Mouse (Mus musculus) liver, embryonic 16.5 days (tissue): ENCODE data around the gene Phf12. TPM values are rescaled to one million over a fixed set of nuclear protein-coding genes. Genes with fewer than 3 reads are reported as not detected.

Experiments used
- ATAC-seq: fragments of 200-750 bp; cut with Nextera tagmentation; 2 replicates; pipeline ENCODE4 v1.8.0; 2017; ENCODE audit warnings: low read depth, mild to moderate bottlenecking, moderate number of reproducible peaks, moderate library complexity
- H3K27ac ChIP-seq: fragments of 300-500 bp; sonication (generic); 2 replicates; pipeline ENCODE4 v1.5.1; 2014; ENCODE audit warnings: mild to moderate bottlenecking, low read length
- H3K27me3 ChIP-seq: fragments of 300-500 bp; sonication (generic); 2 replicates; pipeline ENCODE4 v1.6.1; 2014; ENCODE audit warnings: low read depth, low read length, mixed read lengths; ENCODE audit not compliant: control insufficient read depth, insufficient read depth
- H3K36me3 ChIP-seq: fragments of 300-500 bp; sonication (generic); 2 replicates; pipeline ENCODE4 v1.6.1; 2014; ENCODE audit warnings: mild to moderate bottlenecking; ENCODE audit not compliant: control insufficient read depth, insufficient read depth
- H3K4me1 ChIP-seq: fragments of 300-500 bp; sonication (generic); 2 replicates; pipeline ENCODE4 v1.6.1; 2014; ENCODE audit warnings: low read depth, low read length, mixed read lengths; ENCODE audit not compliant: control insufficient read depth
- H3K4me2 ChIP-seq: fragments of 300-500 bp; sonication (generic); 2 replicates; pipeline ENCODE4 v1.6.1; 2014; ENCODE audit warnings: low read depth, low read length, mixed read lengths
- H3K4me3 ChIP-seq: fragments of 300-500 bp; sonication (generic); 2 replicates; pipeline ENCODE4 v1.5.1; 2014; ENCODE audit warnings: low read depth, mild to moderate bottlenecking, low read length
- H3K9ac ChIP-seq: fragments of 300-500 bp; sonication (generic); 2 replicates; pipeline ENCODE4 v1.6.1; 2014; ENCODE audit warnings: low read depth, low read length
- H3K9me3 ChIP-seq: fragments of 300-500 bp; sonication (generic); replicated peaks from 2 replicates; pipeline ENCODE4 v1.6.1; 2016; ENCODE audit warnings: low read length; ENCODE audit not compliant: control insufficient read depth
- whole genome bisulfite sequencing: fragments of 180-500 bp; shearing (Covaris S2); extraction: QIAGEN DNeasy Blood & Tissue Kit; methylation state at CpG from one replicate; pipeline ENCODE4 v1.1.7; 2014; ENCODE audit not compliant: insufficient replicate concordance; 5-methylcytosine and 5-hydroxymethylcytosine counted together
- microRNA counts: library from miRNA; unstranded; fragments of <30 nt; microRNA quantifications from one replicate; lab custom pipeline; 2016
- microRNA-seq: library from miRNA; unstranded; fragments of <30 nt; microRNA quantifications from one replicate; pipeline ENCODE4, GENCODE M21; 2016
- polyA plus RNA-seq: library from polyadenylated mRNA; unstranded; fragments of >200 nt; fragmentation: Nextera tagmentation; extraction: Ambion mirVana; gene quantifications from 2 replicates; pipeline ENCODE4 v1.2.1, GENCODE M21; 2015

The Phf12 gene
- polyA plus RNA-seq, 1 experiment from 2014 or later = 5.3 TPM

GRCm38 (mm10) chr11:78071938-78072337 is 89.4 kb downstream of the Phf12 start:
- Histone ChIP-seq H3K4me3 (peak overlapping the region; percentile 74), H3K27me3 (no peaks in the 10 kb centered on the region), H3K9ac (peak overlapping the region; percentile 94), H3K27ac (peak overlapping the region; percentile 100), H3K36me3 (peaks cover 24% of the 10 kb centered on the region), H3K4me1 (peaks cover 46% of the 10 kb centered on the region), H3K9me3 (no peaks in the 10 kb centered on the region), H3K4me2 (peak overlapping the region; percentile 79)
- ATAC-seq = no peak
- WGBS = 41% methylated on average over 5 of the region's 5 CpGs

DNA sequence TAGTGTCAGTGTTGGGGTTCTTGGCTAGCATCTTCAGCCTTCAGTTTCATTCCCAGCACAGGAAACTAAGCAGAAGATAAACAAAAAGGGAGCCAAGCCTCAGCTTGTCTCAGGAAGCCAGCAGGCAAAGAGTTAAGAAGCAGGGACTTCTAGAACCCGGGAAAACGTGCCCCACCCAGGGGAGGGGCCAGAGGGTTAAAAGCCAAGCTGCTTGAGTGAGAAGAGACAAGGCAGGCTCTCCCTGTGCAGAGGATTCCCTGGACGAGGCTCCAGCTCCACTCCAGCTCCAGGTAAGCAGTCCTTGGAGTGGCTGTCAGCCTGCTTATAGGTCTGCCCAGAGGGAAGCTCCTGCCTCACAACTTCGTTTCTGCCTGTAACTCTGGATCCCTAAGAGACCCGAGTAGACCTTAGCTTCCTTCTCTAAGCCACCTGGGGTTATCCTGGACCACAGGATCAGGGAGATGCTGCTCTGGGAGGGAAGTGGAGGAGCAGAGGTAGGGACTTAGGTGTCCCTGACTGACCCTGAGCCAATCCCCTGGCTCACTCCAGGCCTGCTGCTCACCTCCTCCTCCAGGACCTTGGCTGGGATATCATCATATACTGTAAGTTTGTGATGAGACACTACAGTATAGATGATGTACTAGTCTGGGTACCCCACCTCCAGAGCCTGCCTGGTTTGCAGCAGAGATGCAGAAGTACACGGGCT is 90.0 kb downstream of the Phf12 start:
- H3K9me3 ChIP-seq = no peaks in the 10 kb centered on the region
- H3K4me2 ChIP-seq = peak overlapping the region; percentile 79
- peaks cover 40% of the 10 kb centered on the region for H3K4me1 ChIP-seq
- WGBS = 7% methylated on average over 6 of the region's 6 CpGs
- peak; percentile 20 for ATAC-seq
- H3K4me3 ChIP-seq = peak overlapping the region; percentile 74
- H3K36me3 ChIP-seq = peaks cover 24% of the 10 kb centered on the region
- no peaks in the 10 kb centered on the region for H3K27me3 ChIP-seq
- peak overlapping the region; percentile 100 for H3K27ac ChIP-seq
- H3K9ac ChIP-seq = peak overlapping the region; percentile 94

DNA sequence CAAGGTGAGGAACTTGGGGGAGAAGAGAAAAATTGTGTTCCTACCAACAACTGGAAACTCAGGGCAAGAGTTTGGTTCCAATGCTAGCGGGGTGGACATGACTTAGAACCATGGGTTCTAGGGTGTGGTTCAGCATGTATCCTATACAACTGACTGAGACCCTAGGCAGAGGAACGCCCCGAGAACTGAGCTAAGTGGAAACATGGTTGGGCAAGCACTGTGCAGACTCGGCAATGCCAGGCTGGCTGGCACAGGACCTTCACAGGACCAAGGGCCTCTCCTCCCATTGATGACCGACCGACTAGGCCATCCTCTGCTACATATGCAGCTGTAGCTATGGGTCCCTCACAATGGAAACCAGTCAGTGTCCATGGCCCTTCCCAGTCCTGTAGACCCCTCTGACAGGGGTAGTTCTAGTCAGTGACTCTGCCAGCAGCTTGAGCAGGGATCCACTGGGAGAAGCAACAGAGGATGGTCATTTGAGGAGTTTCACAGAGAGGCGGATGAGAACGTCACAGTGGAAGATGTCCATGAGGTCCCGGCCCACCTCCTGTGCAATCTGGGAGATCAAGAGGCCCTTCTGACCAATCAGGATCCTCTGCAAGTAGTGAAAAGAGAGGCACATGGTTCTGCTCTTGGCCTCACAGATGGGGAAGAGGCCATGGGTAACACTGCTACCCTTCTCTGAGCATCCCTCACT is 91.2 kb downstream of the Phf12 start:
- Histone ChIP-seq H3K36me3 (peaks cover 26% of the 10 kb centered on the region), H3K27ac (peak overlapping the region; percentile 100), H3K4me3 (peak overlapping the region; percentile 74), H3K4me1 (peaks cover 31% of the 10 kb centered on the region), H3K9ac (peak overlapping the region; percentile 94), H3K9me3 (no peaks in the 10 kb centered on the region), H3K27me3 (no peaks in the 10 kb centered on the region), H3K4me2 (peak overlapping the region; percentile 79)
- peak; percentile 61 for ATAC-seq
- WGBS = 32% methylated on average over 9 of the region's 9 CpGs

DNA sequence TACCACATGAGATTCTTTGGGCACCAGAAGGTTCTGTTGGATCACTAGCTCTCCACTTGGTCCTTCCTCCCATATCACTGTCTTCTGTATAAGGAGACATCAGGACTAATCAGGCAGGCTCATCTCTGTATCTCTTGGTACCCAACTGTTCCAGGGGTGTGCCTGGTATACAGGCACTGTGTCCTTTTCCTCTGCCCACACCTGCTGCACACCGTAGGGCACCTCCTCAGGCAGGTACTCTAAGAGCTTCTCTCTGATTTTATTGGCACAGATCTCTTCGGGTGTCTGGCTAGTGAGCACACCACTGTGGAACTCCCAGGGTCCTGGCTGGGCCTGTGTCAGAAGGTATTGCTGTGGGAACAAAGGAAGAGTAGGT is 91.7 kb downstream of the Phf12 start:
- peak overlapping the region; percentile 79 for H3K4me2 ChIP-seq
- no peaks in the 10 kb centered on the region for H3K27me3 ChIP-seq
- H3K9ac ChIP-seq = peak overlapping the region; percentile 94
- H3K27ac ChIP-seq = peak overlapping the region; percentile 100
- H3K9me3 ChIP-seq = no peaks in the 10 kb centered on the region
- peaks cover 26% of the 10 kb centered on the region for H3K36me3 ChIP-seq
- peak overlapping the region; percentile 74 for H3K4me3 ChIP-seq
- H3K4me1 ChIP-seq = peaks cover 31% of the 10 kb centered on the region
- 34% methylated on average over 2 of the region's 2 CpGs for WGBS
- ATAC-seq = peak; percentile 54

- peak overlapping the region; percentile 94 for H3K9ac ChIP-seq
- H3K27ac ChIP-seq = peak overlapping the region; percentile 100
- H3K4me1 ChIP-seq = peaks cover 34% of the 10 kb centered on the region
- no peak for ATAC-seq
- no peaks in the 10 kb centered on the region for H3K9me3 ChIP-seq
- no peaks in the 10 kb centered on the region for H3K27me3 ChIP-seq
- H3K36me3 ChIP-seq = peaks cover 26% of the 10 kb centered on the region
- WGBS = 43% methylated on average over 4 of the region's 4 CpGs
- peak overlapping the region; percentile 79 for H3K4me2 ChIP-seq
- H3K4me3 ChIP-seq = peak overlapping the region; percentile 74
Measured at GRCm38 (mm10) chr11:78074666-78075065, 92.1 kb downstream of the Phf12 start.

MicroRNAs within 50 kb of the gene (microRNA counts, 519-probe panel; counts per million panel counts)
- 5,055 counts per million, percentile 100 among the panel's probes with 10 or more counts for microRNA mmu-miR-144 (lab: Ali Mortazavi, UCI)
- 4,387 counts per million, percentile 99 among the panel's probes with 10 or more counts for microRNA mmu-miR-451 (lab: Ali Mortazavi, UCI)

Small RNA genes lying within 50 kb of the gene (microRNA-seq; reads per million reads assigned to microRNA genes)
- gene Mir144 (10,039 reads per million, percentile 92 among the genes with 10 or more reads in this experiment), gene Mir451a (not detected), gene Mir451b (not detected)

Other genes starting within 250 kb of the Phf12 start
- 15.4 and 16.0 TPM in 2 replicates for gene Myo18a, start 219.5 kb upstream of the Phf12 start, polyA plus RNA-seq
- 0.51 and 0.81 TPM in 2 replicates for gene Gm10277, start 195.0 kb upstream of the Phf12 start, polyA plus RNA-seq
- gene Pipox, start 88.7 kb upstream of the Phf12 start, polyA plus RNA-seq = 32.7 and 43.8 TPM in 2 replicates
- gene Sez6, start 52.0 kb upstream of the Phf12 start, polyA plus RNA-seq = 0.17 TPM in 1 of 2 replicates, not detected in the other
- gene Dhrs13, start 49.5 kb downstream of the Phf12 start, polyA plus RNA-seq = 10.8 and 11.3 TPM in 2 replicates
- 24.5 and 25.1 TPM in 2 replicates for gene Flot2, start 55.2 kb downstream of the Phf12 start, polyA plus RNA-seq
- 12.4 and 12.7 TPM in 2 replicates for gene Eral1, start 97.6 kb downstream of the Phf12 start, polyA plus RNA-seq
- 3.4 and 4.9 TPM in 2 replicates for gene Fam222b, start 111.9 kb downstream of the Phf12 start, polyA plus RNA-seq
- gene Traf4, start 182.8 kb downstream of the Phf12 start, polyA plus RNA-seq = 25.4 and 28.6 TPM in 2 replicates
- gene Nek8, start 193.9 kb downstream of the Phf12 start, polyA plus RNA-seq = 10.2 and 10.4 TPM in 2 replicates
- gene Tlcd1, start 194.0 kb downstream of the Phf12 start, polyA plus RNA-seq = 39.9 and 40.3 TPM in 2 replicates
- gene Rpl23a, start 200.8 kb downstream of the Phf12 start, polyA plus RNA-seq = 609 and 714 TPM in 2 replicates
- gene Rab34, start 205.7 kb downstream of the Phf12 start, polyA plus RNA-seq = 11.8 and 16.2 TPM in 2 replicates
- gene Proca1, start 210.6 kb downstream of the Phf12 start, polyA plus RNA-seq = 0.36 and 0.44 TPM in 2 replicates